Mouse (Mus musculus) MEL (cell line): ENCODE measurements around the gene Pnp. TPM values are rescaled to one million over a fixed set of nuclear protein-coding genes. Genes with fewer than 3 reads are reported as not detected.

Experiments used
- DNase-seq: peaks from one replicate; pipeline ENCODE4 v3.0.0; 2011; ENCODE audit warnings: low read depth, low spot score
- H3K27ac ChIP-seq: 2 replicates; pipeline ENCODE4 v1.5.1; 2012; ENCODE audit warnings: low read depth, mild to moderate bottlenecking, control low read depth, low read length, moderate library complexity; ENCODE audit not compliant: control insufficient read depth
- H3K27me3 ChIP-seq, 2 experiments: fragments of 150-350 bp in 1 of 2; sonication (generic) in 1 of 2; 2 replicates each; pipeline ENCODE4 v1.6.1; 2012; ENCODE audit warnings: low read length in 2 of 2, mild to moderate bottlenecking in 2 of 2, improper control_type of control experiment in 1 of 2, moderate library complexity in 1 of 2; ENCODE audit not compliant: insufficient read depth in 2 of 2, control insufficient read depth in 1 of 2
- H3K36me3 ChIP-seq, 2 experiments: 2 replicates each; pipeline ENCODE4 v1.6.1; 2012 to 2014; ENCODE audit warnings: low read length in 2 of 2, improper control_type of control experiment in 1 of 2, inconsistent platforms in 1 of 2, mild to moderate bottlenecking in 1 of 2; ENCODE audit not compliant: insufficient read depth in 2 of 2, control insufficient read depth in 1 of 2
- H3K4me1 ChIP-seq, 2 experiments: fragments of 150-350 bp in 1 of 2; sonication (generic) in 1 of 2; 2 replicates each; pipeline ENCODE4 v1.6.1; 2012; ENCODE audit warnings: low read length in 2 of 2, improper control_type of control experiment in 1 of 2, mild to moderate bottlenecking in 1 of 2; ENCODE audit not compliant: insufficient read depth in 2 of 2, control insufficient read depth in 1 of 2
- H3K4me3 ChIP-seq, 2 experiments: fragments of 150-350 bp in 1 of 2; sonication (generic) in 1 of 2; 2 replicates each; pipeline ENCODE4 v1.5.1; 2012; ENCODE audit warnings: low read depth in 2 of 2, low read length in 2 of 2, mild to moderate bottlenecking in 2 of 2, moderate library complexity in 2 of 2, control low read depth in 1 of 2, improper control_type of control experiment in 1 of 2; ENCODE audit not compliant: control insufficient read depth in 1 of 2, insufficient read depth in 1 of 2
- H3K79me2 ChIP-seq: 2 replicates; pipeline ENCODE4 v1.6.1; 2012; ENCODE audit warnings: mild to moderate bottlenecking, low read length, moderate library complexity; ENCODE audit not compliant: control insufficient read depth, poor library complexity, insufficient read depth
- H3K9ac ChIP-seq: 2 replicates; pipeline ENCODE4 v1.6.1; 2012; ENCODE audit warnings: low read depth, mild to moderate bottlenecking, control low read depth, low read length, moderate library complexity; ENCODE audit not compliant: control insufficient read depth, poor library complexity, severe bottlenecking
- H3K9me3 ChIP-seq: fragments of 150-350 bp; sonication (generic); replicated peaks from 2 replicates; pipeline ENCODE4 v1.6.1; 2012; ENCODE audit warnings: mild to moderate bottlenecking, low read length, improper control_type of control experiment, moderate library complexity; ENCODE audit not compliant: insufficient read depth
- BHLHE40 ChIP-seq: IDR thresholded peaks from 2 replicates; pipeline ENCODE4 v1.6.1; 2012; ENCODE audit warnings: low read depth, mild to moderate bottlenecking, inconsistent platforms, low read length, improper control_type of control experiment, borderline replicate concordance
- CHD1 ChIP-seq: IDR thresholded peaks from 2 replicates; pipeline ENCODE4 v1.6.1; 2012; ENCODE audit warnings: low read depth, mild to moderate bottlenecking, inconsistent platforms, low read length, improper control_type of control experiment
- EP300 ChIP-seq, 2 experiments: IDR thresholded peaks; 2 replicates each; pipeline ENCODE4 v1.6.1; 2011; ENCODE audit warnings: improper control_type of control experiment in 2 of 2, low read length in 2 of 2, low read depth in 1 of 2, mild to moderate bottlenecking in 1 of 2
- ETS1 ChIP-seq: IDR thresholded peaks from 2 replicates; pipeline ENCODE4 v1.6.1; 2012; ENCODE audit warnings: low read depth, mild to moderate bottlenecking, inconsistent platforms, low read length, improper control_type of control experiment, moderate library complexity
- GATA1 ChIP-seq: IDR thresholded peaks from 2 replicates; pipeline ENCODE4 v1.6.1; 2011; ENCODE audit warnings: low read depth, low read length, improper control_type of control experiment
- JUND ChIP-seq: IDR thresholded peaks from 2 replicates; pipeline ENCODE4 v1.6.1; 2011; ENCODE audit warnings: low read depth, mild to moderate bottlenecking, improper control_type of control experiment, low read length
- KAT2A ChIP-seq: conservative IDR thresholded peaks from 2 replicates; pipeline ENCODE4 v1.6.1; 2012; ENCODE audit warnings: low read depth, low read length, improper control_type of control experiment, inconsistent platforms
- MAFK ChIP-seq: IDR thresholded peaks from 2 replicates; pipeline ENCODE4 v1.6.1; 2011; ENCODE audit warnings: low read depth, mild to moderate bottlenecking, low read length, improper control_type of control experiment, borderline replicate concordance
- MAZ ChIP-seq: IDR thresholded peaks from 2 replicates; pipeline ENCODE4 v1.6.1; 2012; ENCODE audit warnings: low read depth, mild to moderate bottlenecking, inconsistent platforms, low read length, improper control_type of control experiment
- MXI1 ChIP-seq: IDR thresholded peaks from 2 replicates; pipeline ENCODE4 v1.6.1; 2011; ENCODE audit warnings: mild to moderate bottlenecking, low read depth, low read length, improper control_type of control experiment
- POLR2A ChIP-seq, 2 experiments: IDR thresholded peaks; 2 replicates each; pipeline ENCODE4 v1.6.1; 2011 to 2012; ENCODE audit warnings: low read length in 2 of 2, mild to moderate bottlenecking in 2 of 2, control low read depth in 1 of 2, improper control_type of control experiment in 1 of 2, low read depth in 1 of 2, moderate library complexity in 1 of 2; ENCODE audit not compliant: control insufficient read depth in 1 of 2, insufficient read depth in 1 of 2, poor library complexity in 1 of 2
- POLR2AphosphoS5 ChIP-seq: IDR thresholded peaks from 2 replicates; pipeline ENCODE4 v1.6.1; 2012; ENCODE audit warnings: low read depth, borderline replicate concordance, mild to moderate bottlenecking, inconsistent platforms, low read length, moderate library complexity, mixed read lengths
- RAD21 ChIP-seq: IDR thresholded peaks from 2 replicates; pipeline ENCODE4 v1.6.1; 2011; ENCODE audit warnings: mild to moderate bottlenecking, low read depth, low read length, improper control_type of control experiment
- RCOR1 ChIP-seq: IDR thresholded peaks from 2 replicates; pipeline ENCODE4 v1.6.1; 2012; ENCODE audit warnings: low read depth, mild to moderate bottlenecking, inconsistent platforms, low read length, improper control_type of control experiment
- SIN3A ChIP-seq: IDR thresholded peaks from 2 replicates; pipeline ENCODE4 v1.6.1; 2012; ENCODE audit warnings: low read length, improper control_type of control experiment, inconsistent platforms
- TBP ChIP-seq: IDR thresholded peaks from 2 replicates; pipeline ENCODE4 v1.8.0; 2011; ENCODE audit warnings: low read depth, low read length, improper control_type of control experiment
- TCF12 ChIP-seq: IDR thresholded peaks from 2 replicates; pipeline ENCODE4 v1.6.1; 2014; ENCODE audit warnings: low read depth, mild to moderate bottlenecking, inconsistent platforms, low read length, improper control_type of control experiment, moderate library complexity
- UBTF ChIP-seq: IDR thresholded peaks from 2 replicates; pipeline ENCODE4 v1.6.1; 2012; ENCODE audit warnings: low read depth, mild to moderate bottlenecking, inconsistent platforms, low read length, improper control_type of control experiment, moderate library complexity, borderline replicate concordance; ENCODE audit not compliant: insufficient read depth
- ZC3H11A ChIP-seq: IDR thresholded peaks from 2 replicates; pipeline ENCODE4 v1.6.1; 2012; ENCODE audit warnings: low read depth, mild to moderate bottlenecking, inconsistent platforms, low read length, improper control_type of control experiment
- ZMIZ1 ChIP-seq: IDR thresholded peaks from 2 replicates; pipeline ENCODE4 v1.6.1; 2012; ENCODE audit warnings: low read depth, mild to moderate bottlenecking, inconsistent platforms, low read length, improper control_type of control experiment, moderate library complexity
- polyA plus RNA-seq, 2 experiments: library from polyadenylated mRNA; stranded (reverse) in 1 of 2; unstranded in 1 of 2; fragments of >175 nt in 1 of 2; fragments of >200 nt in 1 of 2; gene quantifications; 2 replicates each; pipeline versions ENCODE4 v1.2.1 to v1.2.4; 2012; ENCODE audit warnings: low replicate concordance in 2 of 2, low read depth in 1 of 2; ENCODE audit not compliant: insufficient read length in 2 of 2, insufficient read depth in 1 of 2, missing spikeins in 1 of 2
- total RNA-seq: library from RNA; depleted of rRNA; stranded (reverse); fragments of 300-350 nt; gene quantifications from 2 replicates; pipeline ENCODE4 v1.2.3, GENCODE M21; 2012

The Pnp gene
- total and polyA plus RNA-seq, 3 experiments, result 36.2 to 302 (median 46.7) TPM

GRCm38 (mm10) chr14:50891621-50892020, 39.3 kb upstream of the Pnp start:
- peaks cover 0 to 3% of the 10 kb centered on the region in 2 experiments; a peak in 2 of 4 replicates for H3K27me3 ChIP-seq
- no peak overlapping the region for H3K9ac ChIP-seq
- TF ChIP-seq MAFK (no peak), ZMIZ1 (no peak), CHD1 (no peak), JUND (no peak), TCF12 (no peak), BHLHE40 (no peak), EP300 (IDR thresholded peaks at IDR 0.05; ENCODE audit: low read depth in 1 of 2, low read length in 2 of 2) (no peak), POLR2AphosphoS5 (no peak), MAZ (no peak), SIN3A (no peak), ETS1 (no peak), GATA1 (no peak), TBP (no peak)
- no peaks in the 10 kb centered on the region for H3K9me3 ChIP-seq
- DNase-seq, result no peak
- H3K4me1 ChIP-seq, result peaks cover 0 to 6% of the 10 kb centered on the region in 2 experiments; a peak in 2 of 4 replicates
- H3K79me2 ChIP-seq, result no peaks in the 10 kb centered on the region
- H3K36me3 ChIP-seq, result no peaks in the 10 kb centered on the region
- H3K27ac ChIP-seq, result no peak overlapping the region
- no peak overlapping the region for H3K4me3 ChIP-seq

- Histone ChIP-seq H3K9me3 (no peaks in the 10 kb centered on the region), H3K27me3 (peaks cover 0 to 3% of the 10 kb centered on the region in 2 experiments; a peak in 2 of 4 replicates), H3K4me1 (peaks cover 0 to 6% of the 10 kb centered on the region in 2 experiments; a peak in 2 of 4 replicates), H3K36me3 (no peaks in the 10 kb centered on the region), H3K79me2 (no peaks in the 10 kb centered on the region)
- no peak for DNase-seq
- TF ChIP-seq MXI1 (no peak), KAT2A (no peak), ZC3H11A (no peak), RCOR1 (no peak), POLR2A (IDR thresholded peaks at IDR 0.05; ENCODE audit: control insufficient read depth in 1 of 2, insufficient read depth in 1 of 2, low read depth in 1 of 2, low read length in 2 of 2, poor library complexity in 1 of 2) (no peak), TBP (no peak), RAD21 (no peak), TCF12 (no peak), UBTF (no peak)
- TF ChIP-seq, all 39 proteins: peak for 0
- H3K9ac ChIP-seq, result no peak overlapping the region
- H3K27ac ChIP-seq, result no peak overlapping the region
- H3K4me3 ChIP-seq, result no peak overlapping the region
These were observed 38.8 kb upstream of the Pnp start for GRCm38 (mm10) chr14:50892091-50892490.
